In genomic region chrX:168350431-168350830, GRCm38 (mm10) we compare ENCODE assay signal across 18 mouse cellular contexts.
DNase-seq lines count a peak whose midpoint lies in the region; ATAC-seq and TF ChIP-seq lines count a peak whose summit lies in the region.
"Had no signal": no experiment of that assay in that cellular context is flagged by ENCODE, and none has a peak within 500 bp of the region (broad histone marks: within the 10 kb centered on the region; RNA-seq: fewer than 3 reads in every experiment).

No protein-coding gene starts in this region.

- DNase-seq in frontal cortex, postnatal 36 days (ENCODE audit: low spot score in 2 of 2): peak; percentile 1 to 16
- no peak for DNase-seq in frontal cortex, postnatal 14 days (ENCODE audit: low spot score in 2 of 2)
- DNase-seq in left cerebral cortex, adult 2 months (ENCODE audit: extremely low spot score in 1 of 2, low spot score in 2 of 2): no peak
- no peak for DNase-seq in left cerebral cortex, postnatal 36 days (ENCODE audit: low spot score in 2 of 2)
- DNase-seq in Patski (ENCODE audit: low read depth, low spot score): no peak
- DNase-seq in spleen, postnatal 36 days (ENCODE audit: low spot score in 2 of 2): no peak
- DNase-seq: adrenal gland, adult 8-10 months; adrenal gland, postnatal 36 days; cerebellum, adult 11 months; cerebellum, adult 8-10 months; cerebellum, postnatal 14 days; gastrocnemius, postnatal 25 days had no signal

- no peak for TF ChIP-seq CTCF in left cerebral cortex, adult 2 months (IDR thresholded peaks at IDR 0.05)
- TF ChIP-seq CTCF in Patski (IDR thresholded peaks at IDR 0.05): peak; percentile 5
- no peak for TF ChIP-seq CTCF in cortical plate, adult 2 months (IDR thresholded peaks at IDR 0.05; ENCODE audit: extremely low read depth, insufficient read depth, low read length)

- H3K4me1 ChIP-seq in cortical plate, adult 2 months (ENCODE audit: control insufficient read depth, insufficient read depth, low read length): no peaks in the 10 kb centered on the region; the same call in 1 of the 2 replicates
- H3K4me1 ChIP-seq: embryonic facial prominence, embryonic 12.5 days; forebrain, embryonic 15.5 days; heart, embryonic 12.5 days; hindbrain, embryonic 10.5 days had no signal

- no peak for ATAC-seq in Patski
- ATAC-seq: forebrain, embryonic 15.5 days had no signal

- no peaks in the 10 kb centered on the region for H3K27me3 ChIP-seq in Patski
- H3K27me3 ChIP-seq: embryonic facial prominence, embryonic 12.5 days; forebrain, embryonic 15.5 days; heart, embryonic 12.5 days had no signal

- intact Hi-C loops in left cerebral cortex, adult 2 months (cut with DNase I): no loop called here
- intact Hi-C loops in left cerebral cortex, postnatal 36 days (cut with DNase I): no loop called here

- in situ Hi-C loops in Patski (cut with MboI; ENCODE audit: low pct_unique_long_range_greater_than_20kb): no loop called here

- TF ChIP-seq POLR2A in cortical plate, adult 2 months (IDR thresholded peaks at IDR 0.05; ENCODE audit: extremely low read depth, insufficient read depth, low read length): no peak

- POLR2A ChIA-PET in Patski (lab: Charles Lee): no interaction called here

- CTCF ChIA-PET in Patski (lab: Charles Lee): no interaction called here

- H3K4me3 ChIP-seq in left cerebral cortex, adult 2 months: no peak overlapping the region
- no peak overlapping the region for H3K4me3 ChIP-seq in cortical plate, adult 2 months (ENCODE audit: insufficient read depth, low read length)
- H3K4me3 ChIP-seq: embryonic facial prominence, embryonic 12.5 days; forebrain, embryonic 15.5 days; heart, embryonic 12.5 days; hindbrain, embryonic 10.5 days had no signal

- peak overlapping the region; percentile 24; the same call in 1 of the 2 replicates for H3K27ac ChIP-seq in left cerebral cortex, adult 2 months
- H3K27ac ChIP-seq in cortical plate, adult 2 months (ENCODE audit: insufficient read depth, low read length): 0 out of 2 replicates have a peak overlapping the region, but pooled peaks have one; percentile 35
- H3K27ac ChIP-seq: embryonic facial prominence, embryonic 12.5 days; forebrain, embryonic 15.5 days; hindbrain, embryonic 10.5 days; hindbrain, embryonic 14.5 days had no signal

Comparison
In these comparisons a context has a peak if more than half of its experiments do, and no peak if none do; other contexts are left out.
1. DNase-seq: peak in frontal cortex, postnatal 36 days (2 of 2); none in frontal cortex, postnatal 14 days (0 of 2), left cerebral cortex, adult 2 months (0 of 2), left cerebral cortex, postnatal 36 days (0 of 2), Patski (single experiment) and spleen, postnatal 36 days (0 of 2).